Mouse (Mus musculus) liver, embryonic 14 days (tissue): Measurements from ENCODE around the gene Vmn1r23. TPM values are rescaled to one million over a fixed set of nuclear protein-coding genes. Genes with fewer than 3 reads are reported as not detected.

Experiments
- polyA plus RNA-seq: library from polyadenylated mRNA; depleted of rRNA; stranded (reverse); fragments of >200 nt; gene quantifications from 2 replicates; pipeline ENCODE4 v1.2.3, GENCODE M21; 2012; rRNA removed

Gene Vmn1r23
- polyA plus RNA-seq: not detected in 2 replicates

DNA sequence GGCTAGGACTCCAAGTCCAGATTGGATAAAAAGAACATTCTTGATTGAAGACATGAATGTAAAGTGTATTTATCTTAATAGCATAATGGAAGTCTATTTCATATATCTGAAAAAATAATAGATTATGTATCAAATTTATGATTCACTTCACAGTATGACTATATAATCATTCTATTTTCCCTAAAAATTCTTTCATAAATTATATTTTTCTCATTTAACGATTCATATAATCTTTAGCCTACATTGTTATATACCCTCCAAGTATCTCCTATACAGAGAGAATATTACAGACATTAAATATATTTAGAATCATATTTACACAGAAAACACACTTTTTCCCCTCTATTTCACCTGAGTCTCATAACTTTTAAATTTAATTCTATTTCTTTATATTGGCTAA lies at the start of gene Vmn1r23:
Vmn1r23 (minus strand) TSS at position 101 of the 400 bp plus-strand sequence.

GRCm38 (mm10) chr6:57961403-57961802 lies 34.8 kb upstream of the Vmn1r23 start, which contains the start of gene Vmn1r24:
Vmn1r24 (minus strand) TSS chr6:57961503.

DNA sequence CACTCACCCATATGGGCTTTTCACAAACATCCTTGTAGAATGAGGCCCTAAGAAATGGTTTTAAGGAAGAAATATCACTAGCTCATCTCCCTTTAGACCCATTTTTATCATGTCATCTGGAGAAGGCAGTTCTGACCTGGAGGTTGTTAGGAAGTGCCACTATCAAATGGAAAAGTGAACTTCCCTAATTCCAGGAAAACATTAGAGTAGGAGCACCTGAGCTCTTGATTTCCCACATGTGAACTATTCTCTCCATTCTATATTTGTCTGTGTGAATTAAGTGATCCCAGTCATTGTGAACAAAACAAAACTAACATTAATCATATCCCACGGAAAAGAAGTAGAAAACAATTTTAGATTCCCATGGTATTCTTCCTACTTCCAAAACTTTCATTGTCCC lies 18.7 kb downstream of the Vmn1r23 start, which contains the start of gene Vmn1r22:
Vmn1r22 (minus strand) TSS at position 101 of the 400 bp plus-strand sequence.

Other genes with a start within 250 kb of the Vmn1r23 start
- 4.4 and 4.9 TPM in 2 replicates for gene Pyurf, start 234.8 kb downstream of the Vmn1r23 start, polyA plus RNA-seq
- gene Lancl2, start 224.3 kb downstream of the Vmn1r23 start, polyA plus RNA-seq: 7.6 and 8.7 TPM in 2 replicates
- gene Vopp1, start 101.7 kb downstream of the Vmn1r23 start, polyA plus RNA-seq: 27.7 and 33.2 TPM in 2 replicates
- gene Vmn1r21, start 76.5 kb downstream of the Vmn1r23 start, polyA plus RNA-seq: not detected in 2 replicates
- gene Vmn1r22, start 18.8 kb downstream of the Vmn1r23 start, polyA plus RNA-seq: not detected in 2 replicates
- not detected in 2 replicates for gene Vmn1r24, start 34.7 kb upstream of the Vmn1r23 start, polyA plus RNA-seq
- not detected in 2 replicates for gene Vmn1r25, start 54.0 kb upstream of the Vmn1r23 start, polyA plus RNA-seq
- not detected in 2 replicates for gene Vmn1r26, start 88.3 kb upstream of the Vmn1r23 start, polyA plus RNA-seq